In the genomic region with DNA sequence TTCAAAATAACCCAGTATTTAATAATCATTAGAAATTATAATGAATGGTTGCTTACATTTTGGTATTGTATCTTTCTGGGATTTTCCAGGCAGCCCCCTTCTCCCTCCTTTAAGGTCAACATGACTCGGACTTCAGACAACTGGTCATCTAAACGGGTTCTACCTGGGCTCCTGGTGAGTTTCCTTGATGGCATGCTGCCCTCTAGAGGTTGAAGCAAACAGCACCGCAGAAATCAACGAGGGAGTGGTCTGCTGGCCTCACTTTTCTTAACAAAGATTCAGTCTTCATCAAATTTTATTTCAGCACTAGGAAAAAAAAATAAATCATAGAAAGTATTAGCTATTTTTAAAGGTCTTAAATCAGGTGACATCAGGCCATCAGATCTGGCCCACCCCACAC, we compare ENCODE assay signal across 9 mouse cellular contexts. TPM values are rescaled to one million over a fixed set of nuclear protein-coding genes. Genes with fewer than 3 reads are reported as not detected.
A peak's percentile ranks its signal among the peaks of the same experiment; 100 is the strongest.
DNase-seq lines count a peak whose midpoint lies in the region.
"Had no signal": no experiment of that assay in that cellular context is flagged by ENCODE, and none has a peak within 500 bp of the region (broad histone marks: within the 10 kb centered on the region; RNA-seq: fewer than 3 reads in every experiment).

No protein-coding gene starts in this region.

- peak; percentile 8 to 30 for DNase-seq in heart, postnatal 10 days
- no peak for DNase-seq in heart, postnatal 36 days
- peak; percentile 25 to 34 for DNase-seq in right cerebral cortex, postnatal 10 days (ENCODE audit: low spot score in 2 of 2)
- no peak for DNase-seq in right cerebral cortex, postnatal 36 days (ENCODE audit: low spot score in 2 of 2)
- peak; percentile 4 for DNase-seq in c-Kit-positive CD71-negative TER-119-negative erythroid progenitor cells, embryonic 14.5 days (ENCODE audit: low read depth)
- peak; percentile 4 for DNase-seq in splenic B cell, adult 2 months (ENCODE audit: low read depth, low spot score)
- no peak for DNase-seq in spleen, postnatal 14 days (ENCODE audit: low spot score in 2 of 2)
- DNase-seq in spleen, postnatal 36 days (ENCODE audit: low spot score in 2 of 2), result no peak

- H3K27me3 ChIP-seq in splenic B cell, adult 2 months (ENCODE audit: control insufficient read depth, insufficient read depth, low read length, poor library complexity, severe bottlenecking), result no peaks in the 10 kb centered on the region
- H3K27me3 ChIP-seq: lung, embryonic 15.5 days had no signal

- intact Hi-C loops in heart, postnatal 10 days (cut with DNase I), result loop anchor here (5.0 kb wide), 2 partner anchors 534 to 704 kb away; no protein-coding TSS in a partner anchor
- intact Hi-C loops in heart, postnatal 36 days (cut with DNase I), result loop anchor here (5.0 kb wide), 1 partner anchor 46 kb away; no protein-coding TSS in a partner anchor

- no peaks in the 10 kb centered on the region for H3K36me3 ChIP-seq in splenic B cell, adult 2 months (ENCODE audit: control insufficient read depth, insufficient read depth, low read length, poor library complexity, severe bottlenecking)
- H3K36me3 ChIP-seq: lung, embryonic 15.5 days had no signal

RNA-seq across cellular contexts. Expression of gene Nkx2-9, which starts 21.4 kb away (rescaled TPM):
- under 1 TPM in 1 of 2 experiments, not detected in 1; 0.34 TPM for total RNA-seq in heart, postnatal 10 days (2021)
- total RNA-seq in heart, postnatal 36 days (2021), result under 1 TPM in 1 of 2 experiments, not detected in 1; 0.31 TPM

RNA-seq across cellular contexts. Expression of gene Nkx2-1, which starts 55.0 kb away (rescaled TPM):
- total RNA-seq in heart, postnatal 10 days (2021), result not detected
- total RNA-seq in heart, postnatal 36 days (2021), result not detected

Comparison
In these comparisons a context has a peak if more than half of its experiments do, and no peak if none do; other contexts are left out.
1. DNase-seq: peak in heart, postnatal 10 days (2 of 2), right cerebral cortex, postnatal 10 days (2 of 2), c-Kit-positive CD71-negative TER-119-negative erythroid progenitor cells, embryonic 14.5 days (single experiment) and splenic B cell, adult 2 months (single experiment); none in heart, postnatal 36 days (0 of 2), right cerebral cortex, postnatal 36 days (0 of 2), spleen, postnatal 14 days (0 of 2) and spleen, postnatal 36 days (0 of 2).